Mouse (Mus musculus): ENCODE measurements around the gene Il1rl2.

The Il1rl2 gene

GRCm38 (mm10) chr1:40324955-40325702 is 719 bp downstream of the Il1rl2 start:
- no peak for DNase-seq (ENCODE audit: low spot score in 2 of 2)

GRCm38 (mm10) chr1:40325711-40326327 is 1.4 kb downstream of the Il1rl2 start:
- no peak for DNase-seq (ENCODE audit: low spot score in 2 of 2)

- DNase-seq (ENCODE audit: low spot score in 2 of 2), result no peak
These were observed 3.2 kb downstream of the Il1rl2 start for GRCm38 (mm10) chr1:40327604-40328003.

GRCm38 (mm10) chr1:40329526-40329925 is 5.1 kb downstream of the Il1rl2 start:
- no peak for DNase-seq (ENCODE audit: low spot score in 2 of 2)

GRCm38 (mm10) chr1:40330181-40330580 is 5.8 kb downstream of the Il1rl2 start:
- no peak for DNase-seq (ENCODE audit: low spot score in 2 of 2)

GRCm38 (mm10) chr1:40339346-40339745 is 14.9 kb downstream of the Il1rl2 start:
- no peak for DNase-seq (ENCODE audit: low spot score in 2 of 2)

GRCm38 (mm10) chr1:40340102-40340501 is 15.7 kb downstream of the Il1rl2 start:
- no peak for DNase-seq (ENCODE audit: low spot score in 2 of 2)

- DNase-seq (ENCODE audit: low spot score in 2 of 2), result no peak
These were observed 27.9 kb downstream of the Il1rl2 start for GRCm38 (mm10) chr1:40352158-40352903.

- DNase-seq (ENCODE audit: low spot score in 2 of 2), result no peak
These were observed 28.5 kb downstream of the Il1rl2 start for GRCm38 (mm10) chr1:40352904-40353286.

- DNase-seq (ENCODE audit: low spot score in 2 of 2), result no peak
These were observed 30.3 kb downstream of the Il1rl2 start for GRCm38 (mm10) chr1:40354665-40355064.

GRCm38 (mm10) chr1:40355431-40355843 is 31.0 kb downstream of the Il1rl2 start:
- DNase-seq (ENCODE audit: low spot score in 2 of 2), result no peak

GRCm38 (mm10) chr1:40355904-40356521 is 31.6 kb downstream of the Il1rl2 start:
- no peak for DNase-seq (ENCODE audit: low spot score in 2 of 2)

GRCm38 (mm10) chr1:40357921-40358320 is 33.5 kb downstream of the Il1rl2 start:
- no peak for DNase-seq (ENCODE audit: low spot score in 2 of 2)

GRCm38 (mm10) chr1:40358351-40358750 is 33.9 kb downstream of the Il1rl2 start:
- no peak for DNase-seq (ENCODE audit: low spot score in 2 of 2)

- DNase-seq (ENCODE audit: low spot score in 2 of 2), result no peak
These were observed 34.4 kb downstream of the Il1rl2 start for GRCm38 (mm10) chr1:40358771-40359181.

GRCm38 (mm10) chr1:40359731-40360130 is 35.3 kb downstream of the Il1rl2 start:
- DNase-seq (ENCODE audit: low spot score in 2 of 2), result no peak

- no peak for DNase-seq (ENCODE audit: low spot score in 2 of 2)
These were observed 36.6 kb downstream of the Il1rl2 start for GRCm38 (mm10) chr1:40360969-40361368.

- DNase-seq (ENCODE audit: low spot score in 2 of 2), result no peak
These were observed 37.2 kb downstream of the Il1rl2 start for GRCm38 (mm10) chr1:40361596-40361995.

GRCm38 (mm10) chr1:40362784-40363183 is 38.4 kb downstream of the Il1rl2 start:
- no peak for DNase-seq (ENCODE audit: low spot score in 2 of 2)

GRCm38 (mm10) chr1:40372951-40373350 is 48.5 kb downstream of the Il1rl2 start:
- DNase-seq (ENCODE audit: low spot score in 2 of 2), result no peak

- DNase-seq (ENCODE audit: low spot score in 2 of 2), result no peak
These were observed 50.7 kb downstream of the Il1rl2 start for GRCm38 (mm10) chr1:40375148-40375547.

GRCm38 (mm10) chr1:40376745-40377144 is 52.3 kb downstream of the Il1rl2 start:
- peak in 1 of 2 experiments; percentile 10 for DNase-seq (ENCODE audit: low spot score in 2 of 2)

Data from cerebellum, postnatal 4 days (tissue).